Mouse (Mus musculus): ENCODE measurements at regions not wholly inside any gene's neighbourhood (a gene's known extent, or its start where the extent isn't known, plus 50 kb on each side); places are given as distances from the start of the nearest gene placed in this dataset.
A peak's percentile ranks its signal among the peaks of the same experiment; 100 is the strongest.

DNA sequence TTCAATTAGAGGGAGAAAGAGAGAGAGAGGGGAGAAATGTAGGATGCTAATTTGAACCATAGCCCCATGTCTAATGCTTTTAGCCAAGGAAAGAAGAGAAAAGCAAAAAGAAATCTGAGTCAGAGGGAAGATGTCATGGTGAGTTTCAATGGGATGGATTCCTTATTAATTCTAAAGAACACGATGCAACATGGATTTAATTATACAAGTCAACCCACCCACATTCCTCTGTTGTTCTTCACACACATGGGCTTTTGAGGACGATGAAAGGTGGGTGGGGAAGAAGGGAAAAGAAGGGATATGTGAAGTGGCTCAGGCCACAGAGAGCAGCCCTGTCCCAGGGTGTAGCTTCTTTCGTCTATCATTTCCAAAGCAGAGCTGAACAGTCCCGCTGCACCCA is 378.9 kb downstream of the Osr1 start:
- Histone ChIP-seq H3K27me3 (replicated peaks) (no peaks in the 10 kb centered on the region), H3K36me3 (no peaks in the 10 kb centered on the region), H3K4me3 (replicated peaks) (no peak overlapping the region), H3K4me1 (no peaks in the 10 kb centered on the region), H3K4me2 (no peak overlapping the region), H3K9me3 (no peaks in the 10 kb centered on the region), H3K9ac (no peak overlapping the region), H3K27ac (no peak overlapping the region)
- ATAC-seq (ENCODE audit: insufficient read depth, low FRiP score, low read depth): no peak
- WGBS: 81% methylated on average over 4 of the region's 4 CpGs

DNA sequence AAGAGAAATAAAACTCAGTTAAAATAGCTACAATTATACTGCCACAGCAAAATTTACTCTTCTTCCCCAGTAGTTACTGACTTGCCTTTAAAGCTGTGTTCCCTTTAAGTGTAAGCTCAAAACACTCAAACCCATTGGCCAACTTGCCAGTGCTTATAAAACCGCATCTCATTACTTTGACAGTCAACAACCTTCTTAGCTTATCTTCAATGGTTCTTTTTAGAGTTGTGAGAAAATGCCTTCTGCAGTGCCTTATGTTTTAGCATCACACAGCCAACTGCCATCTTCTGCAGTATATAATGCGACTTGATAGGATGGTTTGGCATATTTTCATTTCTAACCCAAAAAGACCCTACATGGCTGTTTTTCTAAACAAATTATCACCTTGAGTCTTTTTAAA is 382.5 kb downstream of the Osr1 start:
- Histone ChIP-seq H3K9ac (no peak overlapping the region), H3K4me3 (replicated peaks) (no peak overlapping the region), H3K27ac (no peak overlapping the region), H3K4me2 (no peak overlapping the region), H3K4me1 (no peaks in the 10 kb centered on the region), H3K27me3 (replicated peaks) (no peaks in the 10 kb centered on the region), H3K9me3 (no peaks in the 10 kb centered on the region), H3K36me3 (no peaks in the 10 kb centered on the region)
- 92% methylated on average over 2 of the region's 2 CpGs for WGBS
- ATAC-seq (ENCODE audit: insufficient read depth, low FRiP score, low read depth): no peak

DNA sequence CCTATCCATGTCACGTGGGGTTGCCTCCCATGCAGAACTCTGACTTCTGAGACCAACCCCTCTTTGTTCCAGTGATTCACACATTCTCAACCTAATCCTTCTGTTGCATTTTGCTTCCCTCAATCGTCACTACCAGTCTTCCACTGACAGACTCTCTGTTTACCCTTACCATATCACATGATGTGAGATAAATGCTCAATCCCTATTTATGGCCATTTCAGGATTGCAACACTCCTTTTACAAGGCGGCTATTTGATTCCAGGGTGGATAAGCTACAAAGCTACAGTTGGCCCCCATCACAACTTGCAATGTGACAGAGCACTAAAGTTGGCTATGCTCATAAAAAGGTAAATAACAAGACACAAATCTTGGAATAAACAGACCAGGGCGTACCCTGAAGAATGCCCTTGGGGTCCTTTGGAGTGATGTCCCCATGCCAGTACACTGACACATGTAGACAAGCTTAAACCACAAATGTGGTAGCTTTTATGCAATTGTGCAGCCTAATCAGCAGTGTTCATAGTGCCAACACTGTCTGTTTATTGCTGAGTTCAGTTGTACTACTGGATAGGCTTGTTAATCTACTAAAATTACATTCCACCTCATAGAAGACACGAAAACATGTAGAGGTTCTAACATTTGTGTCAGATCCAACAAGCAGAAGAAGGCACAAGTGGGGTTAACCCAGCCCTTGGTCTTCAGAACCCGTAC is 384.4 kb downstream of the Osr1 start:
- Histone ChIP-seq H3K4me1 (no peaks in the 10 kb centered on the region), H3K27ac (no peak overlapping the region), H3K36me3 (no peaks in the 10 kb centered on the region), H3K4me3 (replicated peaks) (no peak overlapping the region), H3K9ac (no peak overlapping the region), H3K4me2 (no peak overlapping the region), H3K27me3 (replicated peaks) (no peaks in the 10 kb centered on the region), H3K9me3 (no peaks in the 10 kb centered on the region)
- 69% methylated on average over 6 of the region's 6 CpGs for WGBS
- ATAC-seq (ENCODE audit: insufficient read depth, low FRiP score, low read depth): no peak

DNA sequence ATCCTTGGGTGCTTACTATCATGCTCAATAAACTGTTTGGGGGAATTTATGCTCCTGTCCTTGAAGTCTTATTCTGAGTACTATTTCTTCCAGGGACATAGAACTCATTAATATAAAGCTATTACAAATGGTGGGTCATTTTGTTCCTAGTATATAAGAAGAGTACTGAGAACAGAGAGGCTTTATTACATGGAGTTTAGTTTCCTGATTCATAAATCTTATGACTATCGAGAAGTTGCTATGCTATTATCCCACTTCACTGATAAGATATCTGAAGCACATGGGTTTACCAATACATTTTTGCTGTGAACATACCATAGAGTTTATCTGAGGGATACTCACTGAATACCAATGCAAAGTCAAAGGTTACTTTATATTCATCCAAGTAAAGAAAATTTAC is 399.5 kb downstream of the Osr1 start:
- no peak overlapping the region for H3K27ac ChIP-seq
- WGBS: 77% methylated on average over 1 of the region's 1 CpGs
- no peak overlapping the region for H3K4me3 ChIP-seq (replicated peaks)
- no peaks in the 10 kb centered on the region for H3K27me3 ChIP-seq (replicated peaks)
- no peak for ATAC-seq (ENCODE audit: insufficient read depth, low FRiP score, low read depth)
- H3K4me2 ChIP-seq: no peak overlapping the region
- no peaks in the 10 kb centered on the region for H3K36me3 ChIP-seq
- H3K9ac ChIP-seq: no peak overlapping the region
- no peaks in the 10 kb centered on the region for H3K9me3 ChIP-seq
- no peaks in the 10 kb centered on the region for H3K4me1 ChIP-seq

DNA sequence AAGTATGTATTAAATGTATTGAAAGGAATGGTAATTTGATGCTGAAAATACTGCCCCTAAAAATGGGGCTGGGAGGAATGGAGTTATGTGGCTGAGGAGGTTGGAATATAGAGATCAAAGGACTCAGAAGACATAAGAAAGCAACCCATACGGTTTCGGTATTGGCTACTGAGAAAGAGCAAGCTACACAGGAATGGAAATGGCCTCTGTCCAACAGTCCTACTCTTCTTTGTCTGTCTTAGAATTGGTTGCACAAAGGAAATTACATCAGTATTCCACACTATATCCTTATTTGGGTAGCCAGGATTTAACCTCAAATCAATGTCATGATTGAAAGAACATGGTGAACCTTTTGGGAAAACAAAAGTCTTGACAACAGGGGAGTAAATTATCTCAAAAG is 399.0 kb upstream of the Nt5c1b start:
- no peaks in the 10 kb centered on the region for H3K27me3 ChIP-seq (replicated peaks)
- no peaks in the 10 kb centered on the region for H3K36me3 ChIP-seq
- H3K9ac ChIP-seq: no peak overlapping the region
- no peaks in the 10 kb centered on the region for H3K4me1 ChIP-seq
- no peak overlapping the region for H3K4me3 ChIP-seq (replicated peaks)
- no peak for ATAC-seq (ENCODE audit: insufficient read depth, low FRiP score, low read depth)
- 83% methylated on average over 2 of the region's 2 CpGs for WGBS
- H3K27ac ChIP-seq: no peak overlapping the region
- H3K4me2 ChIP-seq: no peak overlapping the region
- H3K9me3 ChIP-seq: no peaks in the 10 kb centered on the region

DNA sequence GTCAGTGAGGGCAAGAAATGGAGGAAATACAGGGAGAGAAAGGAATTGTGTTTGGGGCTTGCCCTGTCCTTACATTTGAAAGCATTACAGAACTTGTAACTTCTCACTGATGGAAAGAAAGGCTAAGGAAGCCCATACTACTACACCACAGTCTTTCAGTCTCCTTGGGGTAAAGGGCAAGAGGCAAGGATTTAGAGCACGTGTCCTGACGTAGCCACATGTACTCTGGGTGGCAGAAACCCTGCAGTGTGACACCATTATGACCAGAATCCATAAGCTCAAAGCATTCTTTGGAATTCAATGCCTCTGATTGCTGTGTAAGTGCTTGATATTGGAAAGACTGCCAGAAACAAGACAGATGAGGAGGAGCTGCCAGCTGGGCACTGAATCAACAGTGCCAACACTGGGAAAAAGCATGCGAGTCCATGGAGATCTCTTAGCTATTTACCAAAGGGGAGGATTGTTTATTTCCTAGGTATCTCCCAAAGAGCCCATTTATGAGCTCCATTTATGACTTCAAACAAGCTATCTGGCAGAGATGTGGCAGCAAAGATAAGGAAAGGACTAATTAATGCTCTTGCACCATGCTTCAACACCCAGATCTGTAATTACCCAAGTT is 391.2 kb upstream of the Nt5c1b start:
- Histone ChIP-seq H3K9me3 (no peaks in the 10 kb centered on the region), H3K4me1 (no peaks in the 10 kb centered on the region), H3K4me2 (no peak overlapping the region), H3K4me3 (replicated peaks) (no peak overlapping the region), H3K9ac (no peak overlapping the region), H3K36me3 (no peaks in the 10 kb centered on the region), H3K27me3 (replicated peaks) (no peaks in the 10 kb centered on the region), H3K27ac (no peak overlapping the region)
- WGBS: 64% methylated on average over 3 of the region's 3 CpGs
- ATAC-seq (ENCODE audit: insufficient read depth, low FRiP score, low read depth): no peak

DNA sequence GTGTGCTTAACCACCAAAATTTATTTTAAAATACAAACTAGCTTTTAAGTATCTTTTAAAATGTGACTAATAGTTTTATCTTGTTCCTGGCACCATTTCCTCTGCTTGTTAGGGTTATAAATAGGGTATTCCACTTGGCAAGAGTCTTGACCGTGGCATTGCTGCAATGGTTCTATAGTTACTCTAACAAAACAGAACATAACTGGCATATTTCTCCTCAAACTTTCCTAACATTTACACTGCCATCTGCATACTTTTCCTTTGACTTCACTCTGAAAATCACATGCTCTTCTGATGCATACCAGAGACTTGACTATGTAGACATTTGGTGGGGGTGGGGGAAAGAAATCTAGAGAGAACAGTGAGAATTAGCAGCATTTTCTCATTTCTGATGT is 390.7 kb upstream of the Nt5c1b start:
- 31% methylated on average over 1 of the region's 1 CpGs for WGBS
- no peak overlapping the region for H3K27ac ChIP-seq
- no peak overlapping the region for H3K4me2 ChIP-seq
- H3K4me3 ChIP-seq (replicated peaks): no peak overlapping the region
- H3K4me1 ChIP-seq: no peaks in the 10 kb centered on the region
- ATAC-seq (ENCODE audit: insufficient read depth, low FRiP score, low read depth): no peak
- no peaks in the 10 kb centered on the region for H3K27me3 ChIP-seq (replicated peaks)
- no peaks in the 10 kb centered on the region for H3K9me3 ChIP-seq
- H3K9ac ChIP-seq: no peak overlapping the region
- no peaks in the 10 kb centered on the region for H3K36me3 ChIP-seq

DNA sequence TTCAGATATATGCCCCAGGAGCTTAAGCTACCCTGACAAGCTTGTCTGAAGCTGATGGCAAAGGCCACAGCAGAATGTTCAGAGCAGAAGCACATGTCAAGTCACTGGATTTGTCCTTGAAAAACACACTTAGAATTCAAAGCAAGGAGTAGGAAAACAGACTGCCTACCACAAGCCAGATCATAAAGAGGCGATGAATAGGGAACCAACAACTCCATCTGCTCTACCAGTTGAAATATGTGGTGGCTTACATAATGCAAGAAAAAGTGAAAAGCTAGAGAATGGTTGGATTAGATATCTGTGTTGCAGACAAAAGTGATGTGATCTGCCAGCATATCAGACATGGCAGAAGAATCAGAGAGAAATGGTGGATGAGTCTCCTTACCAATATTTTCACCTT is 378.5 kb upstream of the Nt5c1b start:
- H3K9ac ChIP-seq: no peak overlapping the region
- H3K36me3 ChIP-seq: no peaks in the 10 kb centered on the region
- WGBS: 88% methylated on average over 1 of the region's 1 CpGs
- H3K4me3 ChIP-seq (replicated peaks): no peak overlapping the region
- no peaks in the 10 kb centered on the region for H3K27me3 ChIP-seq (replicated peaks)
- H3K4me2 ChIP-seq: no peak overlapping the region
- no peaks in the 10 kb centered on the region for H3K4me1 ChIP-seq
- no peaks in the 10 kb centered on the region for H3K9me3 ChIP-seq
- no peak for ATAC-seq (ENCODE audit: insufficient read depth, low FRiP score, low read depth)
- H3K27ac ChIP-seq: no peak overlapping the region

DNA sequence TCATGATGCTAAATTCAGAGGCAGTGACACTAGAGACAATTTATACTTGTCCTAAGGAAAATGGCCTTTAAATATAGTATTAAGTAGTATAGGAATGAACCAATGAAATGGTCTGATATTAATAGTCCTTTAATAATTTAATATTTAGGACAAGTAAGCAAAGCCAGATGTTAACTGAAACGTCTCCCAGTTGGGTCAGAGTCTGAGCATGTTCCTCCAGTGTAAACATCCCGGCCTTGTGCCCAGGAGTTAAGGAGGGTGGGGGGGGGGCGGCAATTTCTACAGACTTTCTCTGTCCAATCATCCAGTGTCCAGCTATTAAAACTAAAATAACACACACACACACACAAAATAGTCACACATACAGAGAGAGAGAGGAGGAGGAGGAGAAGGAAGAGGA is 374.1 kb upstream of the Nt5c1b start:
- Histone ChIP-seq H3K4me1 (0 out of 2 replicates have a peak, but pooled peaks cover 5% of the 10 kb centered on the region), H3K9ac (no peak overlapping the region), H3K4me3 (replicated peaks) (no peak overlapping the region), H3K36me3 (no peaks in the 10 kb centered on the region), H3K9me3 (no peaks in the 10 kb centered on the region), H3K4me2 (no peak overlapping the region), H3K27ac (no peak overlapping the region), H3K27me3 (replicated peaks) (no peaks in the 10 kb centered on the region)
- 36% methylated on average over 3 of the region's 3 CpGs for WGBS
- ATAC-seq (ENCODE audit: insufficient read depth, low FRiP score, low read depth): peak; percentile 48; the same call in 1 of the 2 replicates

DNA sequence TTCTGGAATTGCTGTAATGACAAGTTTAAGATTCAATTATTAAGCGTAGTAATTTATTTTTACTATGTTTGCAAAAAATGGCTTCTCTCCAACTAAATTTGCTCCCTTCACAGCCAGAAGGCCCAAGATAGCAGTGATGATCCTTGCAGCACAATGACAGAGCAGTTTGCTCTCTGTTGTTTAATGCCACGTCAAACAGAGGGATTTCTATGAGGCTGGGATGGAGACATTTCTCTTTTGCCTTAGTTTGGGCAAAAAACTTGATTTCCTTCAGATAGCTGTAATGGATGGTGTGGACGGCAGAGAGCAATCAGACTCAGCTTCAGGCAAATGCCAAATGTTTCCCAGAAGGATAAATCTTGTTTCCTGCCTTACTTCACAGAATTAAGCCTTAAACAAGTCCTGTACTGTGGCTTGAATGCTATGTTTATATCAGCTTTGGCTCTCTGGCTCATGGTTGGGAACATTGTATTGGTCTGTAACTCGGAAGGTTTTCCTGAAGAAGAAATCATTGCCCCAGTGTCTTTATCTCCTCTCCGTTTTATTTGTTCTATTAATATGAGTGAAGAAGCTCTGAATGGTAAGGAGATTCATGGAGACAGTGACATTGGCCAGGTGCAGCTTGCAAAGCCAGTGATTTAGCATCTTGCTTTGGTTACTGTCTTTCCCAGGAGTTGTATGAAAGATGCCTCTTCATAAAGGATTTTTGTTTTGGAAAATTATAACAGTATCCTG is 373.2 kb upstream of the Nt5c1b start:
- H3K4me2 ChIP-seq: peak overlapping the region; percentile 9; the same call in 1 of the 2 replicates
- peak; percentile 68; the same call in 1 of the 2 replicates for ATAC-seq (ENCODE audit: insufficient read depth, low FRiP score, low read depth)

DNA sequence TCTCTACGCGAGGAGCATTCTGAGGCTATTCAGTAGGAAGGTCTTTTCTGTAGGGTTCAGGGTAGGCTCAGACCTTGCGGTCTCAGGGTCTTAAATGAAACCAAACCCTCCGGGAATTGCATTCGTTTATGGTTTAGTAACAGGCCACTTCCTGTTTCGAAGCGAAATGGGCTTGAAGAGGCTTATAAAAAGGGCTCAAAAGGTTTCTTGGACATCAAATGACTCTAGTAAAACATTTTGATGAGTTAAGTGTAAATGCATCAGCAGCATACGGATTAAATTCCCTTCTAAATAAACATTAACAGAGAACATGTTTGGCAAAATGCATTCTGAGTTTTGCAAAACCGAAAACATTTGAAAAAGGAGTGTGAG is 372.6 kb upstream of the Nt5c1b start:
- H3K27me3 ChIP-seq (replicated peaks): no peaks in the 10 kb centered on the region
- peak overlapping the region; percentile 9; the same call in 1 of the 2 replicates for H3K4me2 ChIP-seq
- no peak overlapping the region for H3K4me3 ChIP-seq (replicated peaks)
- WGBS: 31% methylated on average over 9 of the region's 9 CpGs
- 0 out of 2 replicates have a peak, but pooled peaks cover 5% of the 10 kb centered on the region for H3K4me1 ChIP-seq
- no peaks in the 10 kb centered on the region for H3K36me3 ChIP-seq
- H3K9ac ChIP-seq: no peak overlapping the region
- no peaks in the 10 kb centered on the region for H3K9me3 ChIP-seq
- peak overlapping the region; percentile 84 for H3K27ac ChIP-seq
- no peak for ATAC-seq (ENCODE audit: insufficient read depth, low FRiP score, low read depth)

More for the DNA sequence above, 373.2 kb upstream of the Nt5c1b start:
- Histone ChIP-seq H3K4me3 (replicated peaks) (no peak overlapping the region), H3K4me1 (0 out of 2 replicates have a peak, but pooled peaks cover 5% of the 10 kb centered on the region), H3K27ac (peak overlapping the region; percentile 84), H3K27me3 (replicated peaks) (no peaks in the 10 kb centered on the region), H3K36me3 (no peaks in the 10 kb centered on the region), H3K9ac (no peak overlapping the region), H3K9me3 (no peaks in the 10 kb centered on the region)
- 34% methylated on average over 5 of the region's 5 CpGs for WGBS

DNA sequence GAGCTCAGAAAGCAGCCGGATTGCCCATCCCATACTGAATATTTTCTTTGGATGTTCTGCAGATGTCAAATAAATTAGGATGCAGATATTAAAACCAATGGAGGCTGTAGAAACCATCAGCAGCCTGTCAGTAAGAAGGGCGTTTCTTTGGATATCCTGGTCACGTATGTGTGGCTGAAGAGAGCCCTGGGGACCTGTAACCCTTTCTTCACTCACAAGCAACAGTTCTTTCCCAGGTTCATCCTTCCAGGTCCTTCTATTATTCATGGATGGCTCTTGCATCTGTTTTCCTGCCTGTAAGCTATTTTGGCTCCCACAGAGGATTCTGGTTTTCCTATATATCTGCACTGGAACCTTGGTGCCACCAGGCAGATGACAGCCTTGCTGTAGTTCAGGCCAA is 372.2 kb upstream of the Nt5c1b start:
- no peaks in the 10 kb centered on the region for H3K9me3 ChIP-seq
- no peak overlapping the region for H3K9ac ChIP-seq
- no peaks in the 10 kb centered on the region for H3K36me3 ChIP-seq
- WGBS: 43% methylated on average over 3 of the region's 3 CpGs
- no peaks in the 10 kb centered on the region for H3K27me3 ChIP-seq (replicated peaks)
- no peak overlapping the region for H3K4me2 ChIP-seq
- 0 out of 2 replicates have a peak, but pooled peaks cover 5% of the 10 kb centered on the region for H3K4me1 ChIP-seq
- no peak overlapping the region for H3K4me3 ChIP-seq (replicated peaks)
- ATAC-seq (ENCODE audit: insufficient read depth, low FRiP score, low read depth): no peak
- peak overlapping the region; percentile 84 for H3K27ac ChIP-seq

Measured in stomach, embryonic 15.5 days (tissue).